Mouse (Mus musculus) heart, postnatal 0 days (tissue): ENCODE measurements around the gene Sap18.

ENCODE experiments used
- CTCF ChIP-seq: IDR thresholded peaks from 2 replicates; pipeline ENCODE4 v1.5.1; 2016; ENCODE audit warnings: antibody characterized with exemption, control low read depth, low read depth
- EP300 ChIP-seq: IDR thresholded peaks from 2 replicates; pipeline ENCODE4 v1.6.1; 2016; ENCODE audit warnings: antibody characterized with exemption, low read depth

DNA sequence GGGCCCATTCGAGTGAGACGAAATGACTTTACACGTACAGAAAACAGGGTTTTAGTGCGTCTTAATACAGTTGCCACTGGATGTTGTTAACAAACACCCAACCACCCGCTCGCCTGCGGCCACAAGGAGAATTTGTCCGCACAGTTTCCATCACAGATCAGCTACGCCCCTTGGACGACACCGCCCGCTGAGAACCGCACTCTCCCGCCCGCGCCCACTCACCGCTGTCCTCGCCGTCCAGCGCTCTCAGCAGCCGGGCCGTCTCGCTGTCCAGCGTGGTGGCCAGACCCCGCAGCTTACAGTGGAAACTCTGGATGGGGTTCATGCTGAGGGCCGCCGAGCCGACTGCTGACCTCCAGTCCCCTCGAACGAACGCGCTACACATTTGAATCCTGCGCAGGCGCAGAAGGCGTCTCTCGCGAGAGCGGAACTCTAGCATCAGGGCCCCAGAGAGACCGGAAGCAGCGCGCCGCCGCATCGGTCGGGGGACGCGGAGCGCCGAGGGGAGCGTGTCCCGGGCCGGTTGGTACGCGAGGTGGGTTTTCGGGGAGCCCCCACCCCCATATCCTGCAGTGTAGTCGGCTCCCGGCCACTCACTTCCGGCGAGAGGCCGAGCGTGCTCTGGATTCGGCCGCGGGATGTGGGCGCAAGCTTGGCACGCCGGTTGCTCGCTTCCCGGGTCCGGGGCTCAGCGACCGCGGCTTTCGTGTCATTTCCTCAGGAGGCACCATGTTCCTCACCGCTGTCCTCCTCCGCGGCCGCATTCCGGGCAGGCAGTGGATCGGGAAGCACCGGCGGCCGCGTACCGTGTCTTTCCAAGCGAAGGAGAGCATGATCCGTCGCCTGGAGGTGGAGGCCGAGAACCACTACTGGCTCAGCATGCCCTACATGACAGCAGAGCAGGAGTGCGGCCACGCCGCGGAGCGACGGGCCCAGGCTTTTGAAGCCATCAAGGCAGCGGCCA, 28.1 kb downstream of the Sap18 start, which contains the start of the genes Ska3 and Mrpl57:
- TF ChIP-seq CTCF = peak; percentile 24
- TF ChIP-seq EP300 = peak; percentile 81; the same call in 1 of the 2 replicates
